Mouse (Mus musculus): ENCODE measurements around the gene Lims1. TPM values are rescaled to one million over a fixed set of nuclear protein-coding genes. Genes with fewer than 3 reads are reported as not detected.

The Lims1 gene
- polyA plus RNA-seq, 1 experiment from 2014 or later = 322 TPM

- no peaks in the 10 kb centered on the region for H3K27me3 ChIP-seq (replicated peaks; ENCODE audit: insufficient read depth, low read length)
- no peak overlapping the region for H3K9ac ChIP-seq (replicated peaks; ENCODE audit: low read depth)
- no peak overlapping the region for H3K4me2 ChIP-seq (replicated peaks; ENCODE audit: low read depth, low read length)
- no peaks in the 10 kb centered on the region for H3K4me1 ChIP-seq (ENCODE audit: insufficient read depth, low read depth, low read length)
- no peak overlapping the region for H3K4me3 ChIP-seq (ENCODE audit: low read depth, low read length)
- TF ChIP-seq EP300 (IDR thresholded peaks at IDR 0.05) (no peak), CTCF (IDR thresholded peaks at IDR 0.05) (no peak)
- DNase-seq (ENCODE audit: low spot score) (no peak), ATAC-seq (no peak)
- no peaks in the 10 kb centered on the region for H3K9me3 ChIP-seq (ENCODE audit: low read length)
- 82% methylated on average over 3 of the region's 3 CpGs for WGBS
- H3K36me3 ChIP-seq (ENCODE audit: insufficient read depth, low read length) = no peaks in the 10 kb centered on the region
- no peak overlapping the region for H3K27ac ChIP-seq (ENCODE audit: low read length)
These were observed 33.2 kb downstream of the Lims1 start for GRCm38 (mm10) chr10:58356460-58356859.

GRCm38 (mm10) chr10:58359123-58359522 lies 35.9 kb downstream of the Lims1 start:
- Histone ChIP-seq H3K4me2 (replicated peaks; ENCODE audit: low read depth, low read length) (no peak overlapping the region), H3K4me3 (ENCODE audit: low read depth, low read length) (no peak overlapping the region), H3K9me3 (ENCODE audit: low read length) (no peaks in the 10 kb centered on the region), H3K4me1 (ENCODE audit: insufficient read depth, low read depth, low read length) (peaks cover 8% of the 10 kb centered on the region; the same call in 1 of the 2 replicates), H3K36me3 (ENCODE audit: insufficient read depth, low read length) (no peaks in the 10 kb centered on the region), H3K27ac (ENCODE audit: low read length) (no peak overlapping the region), H3K27me3 (replicated peaks; ENCODE audit: insufficient read depth, low read length) (no peaks in the 10 kb centered on the region), H3K9ac (replicated peaks; ENCODE audit: low read depth) (no peak overlapping the region)
- ATAC-seq = 0 out of 2 replicates have a peak, but pooled peaks have one; percentile 27
- WGBS = 84% methylated on average over 2 of the region's 2 CpGs
- peak; percentile 80 for DNase-seq (ENCODE audit: low spot score)
- TF ChIP-seq CTCF (IDR thresholded peaks at IDR 0.05) (peak; percentile 82), EP300 (IDR thresholded peaks at IDR 0.05) (no peak)

- no peaks in the 10 kb centered on the region for H3K9me3 ChIP-seq (ENCODE audit: low read length)
- H3K36me3 ChIP-seq (ENCODE audit: insufficient read depth, low read length) = no peaks in the 10 kb centered on the region
- no peaks in the 10 kb centered on the region for H3K27me3 ChIP-seq (replicated peaks; ENCODE audit: insufficient read depth, low read length)
- WGBS = 73% methylated on average over 7 of the region's 7 CpGs
- H3K4me1 ChIP-seq (ENCODE audit: insufficient read depth, low read depth, low read length) = peaks cover 15% of the 10 kb centered on the region; the same call in 1 of the 2 replicates
- H3K4me2 ChIP-seq (replicated peaks; ENCODE audit: low read depth, low read length) = no peak overlapping the region
- H3K4me3 ChIP-seq (ENCODE audit: low read depth, low read length) = no peak overlapping the region
- no peak for TF ChIP-seq CTCF (IDR thresholded peaks at IDR 0.05)
- TF ChIP-seq EP300 (IDR thresholded peaks at IDR 0.05) = no peak
- peak overlapping the region; percentile 45; the same call in 1 of the 2 replicates for H3K27ac ChIP-seq (ENCODE audit: low read length)
- DNase-seq (ENCODE audit: low spot score) (no peak), ATAC-seq (no peak)
- H3K9ac ChIP-seq (replicated peaks; ENCODE audit: low read depth) = no peak overlapping the region
These were observed 36.7 kb downstream of the Lims1 start for GRCm38 (mm10) chr10:58359952-58360351.

GRCm38 (mm10) chr10:58362745-58363144 lies 39.5 kb downstream of the Lims1 start:
- peaks cover 20% of the 10 kb centered on the region; the same call in 1 of the 2 replicates for H3K4me1 ChIP-seq (ENCODE audit: insufficient read depth, low read depth, low read length)
- TF ChIP-seq EP300 (IDR thresholded peaks at IDR 0.05) (peak; percentile 29; the same call in 1 of the 2 replicates), CTCF (IDR thresholded peaks at IDR 0.05) (peak; percentile 78)
- H3K9ac ChIP-seq (replicated peaks; ENCODE audit: low read depth) = no peak overlapping the region
- peak overlapping the region; percentile 44; the same call in 1 of the 2 replicates for H3K27ac ChIP-seq (ENCODE audit: low read length)
- no peaks in the 10 kb centered on the region for H3K9me3 ChIP-seq (ENCODE audit: low read length)
- ATAC-seq = peak; percentile 62
- no peaks in the 10 kb centered on the region for H3K36me3 ChIP-seq (ENCODE audit: insufficient read depth, low read length)
- H3K27me3 ChIP-seq (replicated peaks; ENCODE audit: insufficient read depth, low read length) = no peaks in the 10 kb centered on the region
- H3K4me3 ChIP-seq (ENCODE audit: low read depth, low read length) = no peak overlapping the region
- WGBS = 6% methylated on average over 1 of the region's 1 CpGs
- no peak overlapping the region for H3K4me2 ChIP-seq (replicated peaks; ENCODE audit: low read depth, low read length)
- DNase-seq (ENCODE audit: low spot score) = peak; percentile 86

GRCm38 (mm10) chr10:58364770-58365515 lies 41.7 kb downstream of the Lims1 start:
- Histone ChIP-seq H3K36me3 (ENCODE audit: insufficient read depth, low read length) (no peaks in the 10 kb centered on the region), H3K27me3 (replicated peaks; ENCODE audit: insufficient read depth, low read length) (no peaks in the 10 kb centered on the region), H3K9me3 (ENCODE audit: low read length) (no peaks in the 10 kb centered on the region), H3K9ac (replicated peaks; ENCODE audit: low read depth) (no peak overlapping the region), H3K4me1 (ENCODE audit: insufficient read depth, low read depth, low read length) (peaks cover 27% of the 10 kb centered on the region), H3K4me3 (ENCODE audit: low read depth, low read length) (no peak overlapping the region), H3K27ac (ENCODE audit: low read length) (peak overlapping the region; percentile 81), H3K4me2 (replicated peaks; ENCODE audit: low read depth, low read length) (no peak overlapping the region)
- 51% methylated on average over 5 of the region's 5 CpGs for WGBS
- peak; percentile 92 for TF ChIP-seq EP300 (IDR thresholded peaks at IDR 0.05)
- TF ChIP-seq CTCF (IDR thresholded peaks at IDR 0.05) = no peak
- peak; percentile 72 for DNase-seq (ENCODE audit: low spot score)
- ATAC-seq = peak; percentile 88

- peak; percentile 34 for TF ChIP-seq CTCF (IDR thresholded peaks at IDR 0.05)
- no peak for TF ChIP-seq EP300 (IDR thresholded peaks at IDR 0.05)
- Histone ChIP-seq H3K9ac (replicated peaks; ENCODE audit: low read depth) (no peak overlapping the region), H3K27me3 (replicated peaks; ENCODE audit: insufficient read depth, low read length) (no peaks in the 10 kb centered on the region), H3K27ac (ENCODE audit: low read length) (peak overlapping the region; percentile 51), H3K4me2 (replicated peaks; ENCODE audit: low read depth, low read length) (no peak overlapping the region), H3K36me3 (ENCODE audit: insufficient read depth, low read length) (no peaks in the 10 kb centered on the region), H3K4me1 (ENCODE audit: insufficient read depth, low read depth, low read length) (peaks cover 49% of the 10 kb centered on the region), H3K4me3 (ENCODE audit: low read depth, low read length) (no peak overlapping the region), H3K9me3 (ENCODE audit: low read length) (no peaks in the 10 kb centered on the region)
- WGBS = 71% methylated on average over 7 of the region's 7 CpGs
- DNase-seq (ENCODE audit: low spot score) = no peak
- no peak for ATAC-seq
These were observed 45.8 kb downstream of the Lims1 start for GRCm38 (mm10) chr10:58368791-58369706.

Data from lung, postnatal 0 days (tissue).